Mouse (Mus musculus): Measurements from ENCODE around the gene Nup133. TPM values are rescaled to one million over a fixed set of nuclear protein-coding genes. Genes with fewer than 3 reads are reported as not detected.

Gene Nup133
- polyA plus RNA-seq, 1 experiment from 2014 or later: 38.4 TPM

DNA sequence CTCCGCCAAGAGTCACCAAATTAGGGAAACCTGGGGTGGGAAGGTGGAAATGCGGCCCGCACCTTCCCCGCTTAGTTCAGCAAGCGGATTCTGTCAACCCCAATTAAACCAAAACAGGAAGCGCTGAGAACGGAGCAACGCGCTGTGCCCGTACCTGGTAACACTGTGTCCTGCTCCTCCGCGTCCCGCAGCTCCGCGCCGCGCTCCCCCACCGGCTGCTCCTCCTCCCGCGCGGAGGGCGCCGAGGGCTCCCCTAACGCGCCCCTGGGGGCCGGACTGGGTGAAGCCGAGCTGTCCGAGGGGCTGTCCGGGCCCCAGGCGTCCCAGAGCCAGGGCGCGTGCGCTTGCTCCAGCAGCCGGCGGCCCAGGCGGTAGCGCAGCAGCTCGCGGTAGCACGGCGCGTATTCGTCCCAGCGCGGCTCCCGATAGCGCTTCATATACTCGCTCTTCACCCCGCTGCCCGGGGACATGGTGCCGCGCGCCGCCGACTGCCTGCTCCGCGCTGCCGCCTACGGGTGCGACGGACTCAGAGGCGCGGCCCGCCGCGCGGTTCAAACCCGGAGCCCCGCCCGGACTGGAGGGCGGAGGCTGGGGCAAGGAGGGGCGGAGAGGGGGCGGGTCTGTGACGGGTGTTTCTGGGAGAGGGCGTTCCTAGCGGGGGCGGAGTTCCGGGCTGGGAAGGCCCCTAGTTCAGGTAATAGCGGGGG is 90.0 kb downstream of the Nup133 start:
- H3K4me2 ChIP-seq (replicated peaks; ENCODE audit: low read depth, low read length): peak overlapping the region; percentile 88
- H3K9ac ChIP-seq (replicated peaks; ENCODE audit: low read depth, low read length): peak overlapping the region; percentile 28
- H3K27ac ChIP-seq (ENCODE audit: low read length): no peak overlapping the region
- peak; percentile 96 for ATAC-seq (ENCODE audit: insufficient number of reproducible peaks, insufficient read depth, low FRiP score, low read depth)
- H3K36me3 ChIP-seq (ENCODE audit: control insufficient read depth, insufficient read depth, low read length): no peaks in the 10 kb centered on the region
- WGBS: under 1% methylated on average over 74 of the region's 79 CpGs
- H3K4me3 ChIP-seq (ENCODE audit: low read depth, low read length): peak overlapping the region; percentile 90
- no peaks in the 10 kb centered on the region for H3K9me3 ChIP-seq (ENCODE audit: control insufficient read depth, low read depth, low read length)
- H3K27me3 ChIP-seq (ENCODE audit: control insufficient read depth, insufficient read depth, low read length): 0 out of 2 replicates have a peak, but pooled peaks cover 3% of the 10 kb centered on the region
- H3K4me1 ChIP-seq (ENCODE audit: control insufficient read depth, insufficient read depth, low read length): no peaks in the 10 kb centered on the region; the same call in 1 of the 2 replicates

DNA sequence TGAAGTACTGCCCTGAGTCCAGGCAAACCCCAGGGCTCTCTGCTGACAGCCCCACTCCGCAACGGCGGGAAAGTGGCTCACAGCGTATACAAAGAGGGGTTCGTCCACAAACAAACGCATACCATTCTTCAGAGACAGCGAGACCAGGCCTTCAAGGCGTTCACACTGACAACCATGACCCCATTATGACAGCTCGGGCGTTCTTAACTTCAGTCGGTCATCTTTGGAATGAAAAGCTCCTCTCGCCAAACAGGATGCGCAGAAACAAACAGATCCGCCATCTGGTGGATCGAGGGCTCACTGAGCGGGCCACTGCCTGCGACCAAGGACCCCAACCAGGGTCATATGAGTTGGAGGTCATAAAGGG is 90.5 kb downstream of the Nup133 start:
- under 1% methylated on average over 17 of the region's 17 CpGs for WGBS
- H3K4me3 ChIP-seq (ENCODE audit: low read depth, low read length): peak overlapping the region; percentile 90
- H3K4me2 ChIP-seq (replicated peaks; ENCODE audit: low read depth, low read length): peak overlapping the region; percentile 88
- ATAC-seq (ENCODE audit: insufficient number of reproducible peaks, insufficient read depth, low FRiP score, low read depth): no peak
- H3K36me3 ChIP-seq (ENCODE audit: control insufficient read depth, insufficient read depth, low read length): no peaks in the 10 kb centered on the region
- H3K27me3 ChIP-seq (ENCODE audit: control insufficient read depth, insufficient read depth, low read length): 0 out of 2 replicates have a peak, but pooled peaks cover 3% of the 10 kb centered on the region
- H3K27ac ChIP-seq (ENCODE audit: low read length): no peak overlapping the region
- no peaks in the 10 kb centered on the region; the same call in 1 of the 2 replicates for H3K4me1 ChIP-seq (ENCODE audit: control insufficient read depth, insufficient read depth, low read length)
- peak overlapping the region; percentile 28 for H3K9ac ChIP-seq (replicated peaks; ENCODE audit: low read depth, low read length)
- no peaks in the 10 kb centered on the region for H3K9me3 ChIP-seq (ENCODE audit: control insufficient read depth, low read depth, low read length)

DNA sequence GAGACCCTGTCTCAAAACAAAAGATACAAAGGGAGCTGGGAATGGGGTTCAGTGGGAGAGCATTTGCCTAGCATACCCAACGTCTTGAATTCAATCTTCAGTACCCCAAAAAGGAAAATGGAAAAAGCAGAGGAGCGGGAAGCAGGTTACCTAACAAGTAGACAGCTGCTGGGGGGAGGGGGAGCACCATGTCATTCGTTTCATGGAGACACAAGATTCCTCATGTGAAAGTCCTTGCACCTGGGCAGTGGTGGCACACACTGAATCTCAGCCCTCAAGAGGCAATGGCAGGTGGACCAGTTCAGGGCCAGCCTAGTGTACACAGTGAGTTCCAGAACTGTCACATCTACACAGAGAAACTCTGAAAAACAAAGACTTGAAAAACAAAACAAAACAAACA is 91.7 kb downstream of the Nup133 start:
- H3K9ac ChIP-seq (replicated peaks; ENCODE audit: low read depth, low read length): no peak overlapping the region
- ATAC-seq (ENCODE audit: insufficient number of reproducible peaks, insufficient read depth, low FRiP score, low read depth): no peak
- H3K9me3 ChIP-seq (ENCODE audit: control insufficient read depth, low read depth, low read length): no peaks in the 10 kb centered on the region
- no peaks in the 10 kb centered on the region for H3K27me3 ChIP-seq (ENCODE audit: control insufficient read depth, insufficient read depth, low read length)
- no peak overlapping the region for H3K4me2 ChIP-seq (replicated peaks; ENCODE audit: low read depth, low read length)
- no peak overlapping the region for H3K27ac ChIP-seq (ENCODE audit: low read length)
- WGBS: 71% methylated on average over 3 of the region's 3 CpGs
- H3K36me3 ChIP-seq (ENCODE audit: control insufficient read depth, insufficient read depth, low read length): no peaks in the 10 kb centered on the region
- no peak overlapping the region for H3K4me3 ChIP-seq (ENCODE audit: low read depth, low read length)
- H3K4me1 ChIP-seq (ENCODE audit: control insufficient read depth, insufficient read depth, low read length): no peaks in the 10 kb centered on the region; the same call in 1 of the 2 replicates

DNA sequence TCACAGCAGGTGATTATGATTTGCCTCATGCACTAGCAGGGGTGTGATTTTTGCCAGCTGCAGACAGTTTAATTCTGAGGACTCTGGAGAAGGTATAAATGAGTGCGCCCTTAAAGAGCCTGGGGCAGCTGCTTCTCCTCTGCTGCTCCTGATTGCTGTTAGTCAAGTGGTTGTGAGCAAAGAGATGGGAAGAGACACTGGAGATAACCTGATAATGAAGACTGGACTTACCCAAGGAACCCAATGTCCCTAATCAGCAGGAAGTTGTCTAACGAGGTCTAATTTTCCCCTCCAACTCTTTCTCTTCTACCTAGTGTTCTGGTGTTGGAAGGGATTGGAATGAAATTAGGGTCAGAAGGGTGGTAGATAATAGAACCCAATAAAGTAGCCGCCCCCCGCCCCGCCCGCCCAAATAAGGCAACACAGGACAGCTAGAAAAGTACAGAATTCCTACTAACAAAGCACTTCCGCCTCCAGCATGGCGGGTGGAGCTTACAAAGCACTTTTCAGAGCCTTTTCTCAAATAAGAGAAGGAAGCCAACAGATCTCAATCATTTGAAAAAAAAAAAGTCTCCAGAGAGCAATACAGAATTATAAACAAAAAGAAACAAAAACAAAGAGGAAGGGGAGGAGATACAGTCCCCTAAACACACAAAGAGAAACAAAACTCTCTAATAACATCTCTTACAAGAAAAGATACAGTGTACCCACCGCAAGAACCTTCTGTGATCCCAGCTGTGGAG is 94.2 kb downstream of the Nup133 start:
- no peak overlapping the region for H3K4me3 ChIP-seq (ENCODE audit: low read depth, low read length)
- H3K9me3 ChIP-seq (ENCODE audit: control insufficient read depth, low read depth, low read length): no peaks in the 10 kb centered on the region
- no peak for ATAC-seq (ENCODE audit: insufficient number of reproducible peaks, insufficient read depth, low FRiP score, low read depth)
- H3K9ac ChIP-seq (replicated peaks; ENCODE audit: low read depth, low read length): no peak overlapping the region
- no peak overlapping the region for H3K4me2 ChIP-seq (replicated peaks; ENCODE audit: low read depth, low read length)
- 93% methylated on average over 9 of the region's 9 CpGs for WGBS
- H3K4me1 ChIP-seq (ENCODE audit: control insufficient read depth, insufficient read depth, low read length): no peaks in the 10 kb centered on the region; the same call in 1 of the 2 replicates
- H3K27ac ChIP-seq (ENCODE audit: low read length): no peak overlapping the region
- H3K36me3 ChIP-seq (ENCODE audit: control insufficient read depth, insufficient read depth, low read length): no peaks in the 10 kb centered on the region
- H3K27me3 ChIP-seq (ENCODE audit: control insufficient read depth, insufficient read depth, low read length): no peaks in the 10 kb centered on the region

DNA sequence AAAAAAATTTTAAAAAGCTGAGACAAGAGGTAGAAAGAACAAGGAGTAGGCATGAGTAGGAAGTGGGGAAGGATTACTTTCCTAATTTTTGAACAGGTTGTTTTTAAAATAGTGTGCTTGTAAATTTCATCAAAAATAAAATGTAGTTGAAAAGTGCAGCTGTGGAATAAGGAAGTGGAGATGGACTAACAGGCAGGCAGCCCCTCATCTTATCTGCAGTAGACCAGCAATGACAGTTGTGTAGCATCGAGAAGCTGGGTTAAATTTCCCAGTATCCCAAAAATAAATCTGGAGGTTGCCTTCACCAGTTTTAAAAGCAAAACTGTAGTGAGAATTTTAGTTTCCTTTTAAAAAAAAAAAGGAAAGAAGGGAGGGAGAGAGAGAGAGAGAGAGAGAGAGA is 94.8 kb downstream of the Nup133 start:
- no peak overlapping the region for H3K9ac ChIP-seq (replicated peaks; ENCODE audit: low read depth, low read length)
- no peaks in the 10 kb centered on the region for H3K9me3 ChIP-seq (ENCODE audit: control insufficient read depth, low read depth, low read length)
- H3K27ac ChIP-seq (ENCODE audit: low read length): no peak overlapping the region
- ATAC-seq (ENCODE audit: insufficient number of reproducible peaks, insufficient read depth, low FRiP score, low read depth): no peak
- H3K4me1 ChIP-seq (ENCODE audit: control insufficient read depth, insufficient read depth, low read length): no peaks in the 10 kb centered on the region; the same call in 1 of the 2 replicates
- H3K27me3 ChIP-seq (ENCODE audit: control insufficient read depth, insufficient read depth, low read length): no peaks in the 10 kb centered on the region
- no peak overlapping the region for H3K4me2 ChIP-seq (replicated peaks; ENCODE audit: low read depth, low read length)
- H3K36me3 ChIP-seq (ENCODE audit: control insufficient read depth, insufficient read depth, low read length): no peaks in the 10 kb centered on the region
- H3K4me3 ChIP-seq (ENCODE audit: low read depth, low read length): no peak overlapping the region
- WGBS: 83% methylated on average over 1 of the region's 1 CpGs

DNA sequence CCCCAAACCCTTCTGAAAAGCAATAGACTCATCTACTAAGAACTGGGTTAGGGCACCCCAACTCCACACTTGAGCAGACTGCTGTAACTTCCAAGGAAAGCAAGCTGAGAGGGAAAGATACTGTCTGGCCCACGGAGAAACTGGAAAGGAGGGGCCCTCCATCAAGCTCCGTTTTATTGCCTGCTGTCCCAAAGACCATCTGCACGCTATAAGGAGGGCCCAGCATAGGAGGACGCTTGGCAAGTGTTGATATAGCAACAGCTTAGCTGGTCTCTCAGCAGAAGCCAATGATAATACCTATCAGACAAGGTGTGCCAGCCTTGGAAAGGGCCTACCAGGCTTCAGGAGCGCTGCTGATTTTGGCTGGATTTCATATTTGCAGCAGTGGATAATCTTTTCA is 97.5 kb downstream of the Nup133 start:
- Histone ChIP-seq H3K4me1 (ENCODE audit: control insufficient read depth, insufficient read depth, low read length) (no peaks in the 10 kb centered on the region), H3K9ac (replicated peaks; ENCODE audit: low read depth, low read length) (no peak overlapping the region), H3K4me3 (ENCODE audit: low read depth, low read length) (no peak overlapping the region), H3K27me3 (ENCODE audit: control insufficient read depth, insufficient read depth, low read length) (no peaks in the 10 kb centered on the region), H3K4me2 (replicated peaks; ENCODE audit: low read depth, low read length) (no peak overlapping the region), H3K36me3 (ENCODE audit: control insufficient read depth, insufficient read depth, low read length) (no peaks in the 10 kb centered on the region), H3K27ac (ENCODE audit: low read length) (no peak overlapping the region), H3K9me3 (ENCODE audit: control insufficient read depth, low read depth, low read length) (no peaks in the 10 kb centered on the region)
- ATAC-seq (ENCODE audit: insufficient number of reproducible peaks, insufficient read depth, low FRiP score, low read depth): no peak
- 66% methylated on average over 5 of the region's 5 CpGs for WGBS

DNA sequence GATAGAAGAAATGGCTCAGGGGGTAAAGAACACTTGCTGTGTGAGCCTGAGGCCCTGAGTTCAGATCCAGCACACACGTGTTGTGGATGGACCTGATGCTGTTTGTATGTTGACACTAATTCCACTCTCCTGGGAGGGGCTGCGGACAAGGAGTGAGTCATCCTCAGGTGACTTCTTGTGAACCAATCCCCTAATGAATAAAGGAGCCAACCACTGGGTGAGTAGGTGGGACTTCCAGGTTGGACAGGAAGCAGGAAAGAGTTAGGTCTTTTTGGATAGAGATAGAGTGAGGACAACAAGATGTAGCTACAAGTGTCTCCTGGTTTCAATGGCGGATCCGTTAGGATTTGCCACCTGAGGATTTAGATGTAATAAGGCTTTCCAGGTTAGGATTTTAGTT is 99.7 kb downstream of the Nup133 start:
- Histone ChIP-seq H3K4me3 (ENCODE audit: low read depth, low read length) (no peak overlapping the region), H3K27me3 (ENCODE audit: control insufficient read depth, insufficient read depth, low read length) (no peaks in the 10 kb centered on the region), H3K9ac (replicated peaks; ENCODE audit: low read depth, low read length) (no peak overlapping the region), H3K27ac (ENCODE audit: low read length) (no peak overlapping the region), H3K9me3 (ENCODE audit: control insufficient read depth, low read depth, low read length) (no peaks in the 10 kb centered on the region), H3K36me3 (ENCODE audit: control insufficient read depth, insufficient read depth, low read length) (no peaks in the 10 kb centered on the region), H3K4me2 (replicated peaks; ENCODE audit: low read depth, low read length) (no peak overlapping the region), H3K4me1 (ENCODE audit: control insufficient read depth, insufficient read depth, low read length) (no peaks in the 10 kb centered on the region)
- ATAC-seq (ENCODE audit: insufficient number of reproducible peaks, insufficient read depth, low FRiP score, low read depth): no peak
- 80% methylated on average over 4 of the region's 4 CpGs for WGBS

DNA sequence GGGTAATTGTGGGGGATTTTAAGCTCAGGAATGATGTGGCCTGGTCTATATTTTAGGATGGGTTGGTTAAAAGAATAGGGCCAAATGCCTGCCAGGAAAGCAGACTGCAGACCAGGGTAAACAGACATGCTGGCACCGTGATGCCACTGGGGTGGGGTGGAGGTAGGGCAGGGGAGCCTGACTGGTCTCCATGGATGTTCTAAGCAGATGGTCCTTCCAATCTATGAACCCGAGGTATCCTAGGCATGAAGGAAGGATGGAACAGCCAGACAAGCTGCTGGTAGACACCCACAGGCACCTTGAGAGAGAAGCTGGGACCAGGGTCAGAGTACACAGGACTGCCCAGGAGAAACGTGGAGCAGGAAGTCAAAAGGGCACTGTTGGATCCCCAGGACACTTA is 101.5 kb downstream of the Nup133 start:
- Histone ChIP-seq H3K27ac (ENCODE audit: low read length) (no peak overlapping the region), H3K27me3 (ENCODE audit: control insufficient read depth, insufficient read depth, low read length) (no peaks in the 10 kb centered on the region), H3K9ac (replicated peaks; ENCODE audit: low read depth, low read length) (no peak overlapping the region), H3K4me2 (replicated peaks; ENCODE audit: low read depth, low read length) (no peak overlapping the region), H3K4me1 (ENCODE audit: control insufficient read depth, insufficient read depth, low read length) (no peaks in the 10 kb centered on the region), H3K36me3 (ENCODE audit: control insufficient read depth, insufficient read depth, low read length) (no peaks in the 10 kb centered on the region), H3K4me3 (ENCODE audit: low read depth, low read length) (no peak overlapping the region), H3K9me3 (ENCODE audit: control insufficient read depth, low read depth, low read length) (no peaks in the 10 kb centered on the region)
- 63% methylated on average over 3 of the region's 3 CpGs for WGBS
- no peak for ATAC-seq (ENCODE audit: insufficient number of reproducible peaks, insufficient read depth, low FRiP score, low read depth)
